Mouse (Mus musculus): ENCODE data around the gene Spaca7.
"Not testable (repeated sequence)": the region's sequence is repeated elsewhere in the genome, so short reads cannot be mapped to it uniquely, and the experiment has no call there.

Spaca7 gene

GRCm38 (mm10) chr8:12572814-12573534, at the start of gene Spaca7:
Gene Spaca7, plus strand, starts transcription at chr8:12573029.
- in situ Hi-C loops (cut with MboI, MseI): no loop called here

GRCm38 (mm10) chr8:12524279-12524678, 48.5 kb upstream of the Spaca7 start:
- in situ Hi-C loops (cut with MboI, MseI): no loop called here

DNA sequence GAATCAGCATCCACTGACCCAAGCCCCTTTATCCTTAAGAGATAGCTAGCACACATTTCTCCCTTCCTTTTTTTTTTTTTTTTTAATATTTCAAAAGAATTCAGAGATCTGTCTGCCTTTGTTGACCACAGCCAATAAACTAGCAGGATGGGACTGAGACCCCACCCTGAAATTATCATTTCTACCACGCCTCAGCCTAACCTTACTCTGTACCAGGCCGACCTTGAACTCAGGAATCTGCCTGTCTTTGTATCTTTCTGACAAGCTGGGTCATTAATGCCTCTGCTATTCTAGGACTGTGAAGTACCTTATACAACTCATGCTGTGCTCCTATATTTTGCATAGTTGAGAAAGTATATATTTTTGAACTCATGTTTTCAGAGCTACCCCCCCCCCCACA, 44.2 kb upstream of the Spaca7 start:
- in situ Hi-C loops (cut with MboI, MseI): no loop called here

DNA sequence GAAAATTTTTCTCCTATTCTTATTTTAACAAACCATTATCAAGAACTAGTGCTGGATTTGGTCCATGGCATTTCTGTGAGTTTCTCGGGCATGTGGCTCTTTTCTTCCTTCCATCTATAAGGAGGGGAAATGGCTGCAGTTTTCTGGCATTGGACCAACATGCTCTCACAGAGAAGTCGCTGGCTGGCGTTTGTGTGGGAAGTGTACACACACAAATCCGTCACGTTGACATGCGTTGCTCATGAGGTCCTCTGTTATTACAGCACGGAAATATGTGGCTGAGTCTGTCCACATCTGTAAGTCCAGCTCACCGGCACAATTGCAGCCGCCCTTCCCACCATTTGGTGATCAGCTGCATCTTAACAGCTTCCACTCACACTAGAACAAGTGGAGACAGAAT, 37.2 kb upstream of the Spaca7 start:
- in situ Hi-C loops (cut with MboI, MseI): no loop called here

DNA sequence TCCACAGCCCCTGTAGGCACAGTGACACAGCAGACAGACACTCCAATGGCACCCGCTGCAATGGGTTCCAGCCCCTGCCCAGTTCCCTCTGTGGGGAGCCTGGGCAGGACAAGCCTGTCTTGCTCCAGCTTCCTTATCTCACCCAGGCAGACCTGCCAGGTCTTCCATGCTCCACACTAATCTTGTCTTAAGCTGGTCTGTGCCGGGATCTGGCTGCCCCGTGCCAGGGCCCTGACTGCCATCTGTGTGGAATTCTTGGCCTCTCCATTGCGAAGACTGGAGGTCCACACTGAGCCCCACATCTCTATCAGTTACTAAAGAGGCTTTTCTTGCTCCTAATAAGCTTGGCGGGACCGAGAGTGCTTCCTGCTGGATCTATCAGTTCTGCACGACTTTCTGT, 36.5 kb upstream of the Spaca7 start:
- in situ Hi-C loops (cut with MboI, MseI): no loop called here

DNA sequence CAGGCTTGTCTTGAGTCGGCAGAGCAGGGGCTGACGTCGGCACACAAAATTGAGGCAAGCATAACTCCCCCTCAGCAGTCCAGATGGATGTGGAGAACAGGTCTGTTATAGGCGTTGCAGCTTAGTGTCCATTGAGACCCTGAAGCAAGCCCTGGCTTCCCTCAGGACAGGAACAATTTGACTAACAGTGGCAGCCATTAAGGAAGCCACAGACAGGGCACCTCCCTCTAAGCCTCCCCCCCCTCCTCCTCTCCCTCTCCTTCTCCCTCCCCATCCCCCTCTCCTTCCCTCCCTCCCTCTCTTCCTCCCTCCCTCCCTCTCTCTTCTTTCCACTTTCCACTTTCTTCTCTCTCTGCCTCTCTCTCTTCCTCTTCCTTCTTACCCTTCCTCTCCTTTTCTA, 27.6 kb upstream of the Spaca7 start:
- in situ Hi-C loops (cut with MboI, MseI): no loop called here

GRCm38 (mm10) chr8:12545671-12546070, 27.2 kb upstream of the Spaca7 start:
- in situ Hi-C loops (cut with MboI, MseI): no loop called here

- in situ Hi-C loops (cut with MboI, MseI): no loop called here
Observed at GRCm38 (mm10) chr8:12547466-12548220, 25.2 kb upstream of the Spaca7 start.

DNA sequence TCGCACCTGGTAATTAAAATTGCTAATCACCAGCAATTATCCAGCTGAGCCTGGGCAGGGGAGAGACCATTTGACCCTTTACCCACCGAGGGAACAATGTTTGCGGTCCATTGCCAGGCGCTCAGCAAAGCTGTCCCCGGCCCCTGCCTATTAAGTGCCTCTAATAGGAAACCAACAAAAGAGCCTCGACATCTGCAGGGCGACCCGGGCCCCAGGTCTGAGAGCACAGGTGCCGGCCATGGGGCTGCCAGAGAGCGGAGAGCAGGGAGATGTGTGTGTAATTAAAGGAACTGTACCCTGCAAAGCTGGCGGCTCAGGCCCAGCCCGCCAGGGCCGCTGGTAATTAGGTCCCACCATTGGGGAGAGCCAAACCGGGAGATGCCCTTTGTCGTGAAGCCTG, 24.6 kb upstream of the Spaca7 start:
- in situ Hi-C loops (cut with MboI, MseI): no loop called here

DNA sequence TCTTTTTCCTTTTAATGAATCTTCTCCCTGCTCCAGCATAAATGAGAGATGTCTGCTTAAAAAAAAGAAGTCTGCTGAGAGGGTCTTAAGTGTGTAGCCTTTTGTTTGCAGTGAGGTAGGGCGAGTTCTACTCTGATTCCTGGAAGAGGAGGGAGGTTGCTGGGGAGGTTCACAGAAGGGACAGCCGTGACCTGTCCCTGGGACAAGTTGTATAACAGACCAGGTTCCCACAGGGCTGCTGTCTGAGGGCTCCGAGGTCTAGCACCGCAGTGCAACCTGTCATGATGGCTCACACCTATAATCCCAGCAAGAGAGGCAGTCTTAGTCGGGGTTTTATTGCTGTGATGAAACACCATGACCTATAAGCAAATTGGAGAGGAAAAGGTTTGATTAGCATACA, 24.1 kb upstream of the Spaca7 start:
- in situ Hi-C loops (cut with MboI, MseI): no loop called here

- in situ Hi-C loops (cut with MboI, MseI): loop anchor here (5.0 kb wide), 1 partner anchor 598 kb away; no protein-coding TSS in a partner anchor
Observed at GRCm38 (mm10) chr8:12555515-12556145, 17.2 kb upstream of the Spaca7 start.

GRCm38 (mm10) chr8:12558786-12559185, 14.0 kb upstream of the Spaca7 start:
- in situ Hi-C loops (cut with MboI, MseI): loop anchor here (5.0 kb wide), 1 partner anchor 601 kb away; no protein-coding TSS in a partner anchor

GRCm38 (mm10) chr8:12561403-12561960, 11.3 kb upstream of the Spaca7 start:
- in situ Hi-C loops (cut with MboI, MseI): no loop called here

GRCm38 (mm10) chr8:12564307-12564706, 8.5 kb upstream of the Spaca7 start:
- in situ Hi-C loops (cut with MboI, MseI): no loop called here

DNA sequence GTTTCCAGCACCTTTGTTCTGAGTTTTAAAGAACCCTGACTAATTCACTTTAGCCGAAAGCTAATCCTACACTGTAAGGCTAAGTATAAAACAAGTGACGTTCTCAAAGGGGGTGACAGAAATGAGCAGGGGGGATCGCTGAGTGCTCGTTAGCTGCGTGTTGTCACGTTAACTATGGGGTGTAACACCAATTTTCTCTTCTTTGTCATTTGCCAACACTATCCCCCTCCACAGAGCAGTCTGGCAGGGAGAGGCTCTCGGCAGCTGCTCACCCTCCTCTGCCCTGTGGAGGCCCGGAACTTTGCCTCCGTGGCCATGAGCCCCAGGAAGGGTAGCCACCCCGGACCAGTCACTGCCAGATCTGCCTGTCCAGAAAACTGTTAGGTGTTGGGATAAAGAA, 7.3 kb upstream of the Spaca7 start:
- in situ Hi-C loops (cut with MboI, MseI): no loop called here

GRCm38 (mm10) chr8:12566509-12566908, 6.3 kb upstream of the Spaca7 start:
- in situ Hi-C loops (cut with MboI, MseI): no loop called here

DNA sequence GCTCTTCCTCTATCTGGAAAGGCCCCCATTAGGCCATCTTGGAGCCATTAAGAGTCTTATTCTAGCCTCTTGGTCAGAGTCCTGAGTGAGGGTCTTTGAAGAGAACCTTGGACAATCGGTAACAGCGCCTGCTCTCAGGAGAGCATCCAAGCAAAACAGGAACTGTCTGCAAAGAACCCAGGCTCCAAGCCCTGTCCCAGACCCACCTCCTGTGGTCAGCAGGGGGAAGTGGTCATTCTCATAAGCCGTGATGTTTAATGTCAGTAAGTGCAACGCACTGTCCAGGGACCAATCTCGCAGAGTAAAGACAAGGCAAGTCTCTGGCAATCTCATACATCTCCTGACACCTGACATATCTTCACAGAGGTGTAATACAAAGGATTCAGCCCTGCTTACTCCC, 3.2 kb downstream of the Spaca7 start:
- in situ Hi-C loops (cut with MboI, MseI): no loop called here

DNA sequence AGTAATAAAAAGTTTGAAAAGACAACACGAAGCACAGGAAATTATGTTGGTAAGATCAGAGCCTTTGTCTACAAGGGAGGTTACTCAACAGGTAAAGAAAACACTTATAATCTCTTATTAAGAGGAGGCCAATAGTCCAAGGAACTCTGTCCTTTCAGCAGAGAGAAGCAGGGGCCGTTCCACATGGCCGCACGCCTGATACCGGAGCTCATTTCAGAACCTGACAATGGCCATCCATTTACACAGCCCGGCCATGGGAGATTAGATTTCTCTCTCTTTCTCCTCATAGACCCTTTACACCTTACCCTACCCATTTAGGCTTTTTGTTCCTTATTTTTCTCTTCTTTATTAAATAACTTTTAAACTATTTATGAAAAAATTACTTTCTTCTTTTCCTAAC, 3.9 kb downstream of the Spaca7 start:
- in situ Hi-C loops (cut with MboI, MseI): no loop called here

DNA sequence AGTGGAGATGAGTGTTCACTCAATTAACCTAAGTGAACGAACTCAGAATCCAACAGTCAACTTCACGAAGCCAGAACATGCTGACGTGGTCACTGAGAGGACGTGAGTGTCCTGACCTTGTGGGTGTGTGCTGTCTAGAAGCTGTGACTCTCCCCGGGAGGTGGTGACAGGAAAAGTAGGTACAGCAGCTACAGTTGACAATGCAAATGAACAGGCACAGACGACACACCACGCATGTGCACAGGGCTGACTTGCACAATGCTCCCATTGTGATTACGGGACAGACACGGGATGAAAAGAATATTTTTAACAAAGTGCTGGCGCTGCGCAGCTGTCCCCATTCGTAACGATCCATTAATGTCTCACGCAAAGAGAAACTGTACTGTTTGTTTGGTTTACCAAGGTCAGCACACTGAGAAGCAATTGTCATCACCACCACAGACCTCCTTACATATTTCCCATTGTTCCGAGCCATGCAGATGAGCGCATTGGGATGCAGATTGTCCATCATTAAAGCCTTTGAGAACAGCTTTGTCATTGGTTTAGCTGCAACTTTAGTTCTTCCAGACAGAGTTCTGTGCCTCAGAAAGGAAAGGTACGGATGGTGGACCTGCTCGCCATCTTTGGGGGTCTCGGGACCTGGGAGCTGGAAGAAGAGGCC, 6.6 kb downstream of the Spaca7 start:
- in situ Hi-C loops (cut with MboI, MseI): not testable (repeated sequence)

- in situ Hi-C loops (cut with MboI, MseI): loop anchor here (5.0 kb wide), 1 partner anchor 916 kb away; no protein-coding TSS in a partner anchor
Observed at GRCm38 (mm10) chr8:12583785-12584184, 11.0 kb downstream of the Spaca7 start.

GRCm38 (mm10) chr8:12607223-12607622, 34.4 kb downstream of the Spaca7 start:
- in situ Hi-C loops (cut with MboI, MseI): loop anchor here (5.0 kb wide), 1 partner anchor 70 kb away; no protein-coding TSS in a partner anchor
